Mouse (Mus musculus): ENCODE measurements around the gene Krtap19-5.

Gene Krtap19-5

DNA sequence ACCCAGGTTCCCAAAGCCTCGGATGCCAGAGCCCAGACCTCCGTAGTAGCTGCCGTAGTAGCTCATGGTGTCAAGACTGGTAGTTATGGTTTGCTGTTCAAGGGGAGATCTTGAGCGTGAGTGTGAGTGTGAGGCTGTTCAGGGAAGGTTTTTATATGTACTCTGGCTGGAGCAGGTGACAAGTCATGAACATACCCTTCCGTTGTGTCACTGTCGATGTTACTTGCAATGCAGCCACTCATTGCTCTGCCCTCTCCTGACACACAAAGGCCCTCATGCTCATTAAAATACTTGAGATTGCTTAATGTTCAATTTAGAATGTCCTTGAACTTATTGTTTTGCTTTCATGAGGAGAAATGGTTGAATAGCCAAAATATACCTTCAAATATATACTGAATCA, at the start of gene Krtap19-5:
Gene Krtap19-5 (minus strand): TSS at position 101 of the 400 bp plus-strand sequence.
- no peak for DNase-seq (ENCODE audit: low read depth, low spot score)
- H3K36me3 ChIP-seq (ENCODE audit: control insufficient read depth, insufficient read depth, low read length, poor library complexity, severe bottlenecking): no peaks in the 10 kb centered on the region
- H3K27me3 ChIP-seq (ENCODE audit: control insufficient read depth, insufficient read depth, low read length, poor library complexity, severe bottlenecking): no peaks in the 10 kb centered on the region

DNA sequence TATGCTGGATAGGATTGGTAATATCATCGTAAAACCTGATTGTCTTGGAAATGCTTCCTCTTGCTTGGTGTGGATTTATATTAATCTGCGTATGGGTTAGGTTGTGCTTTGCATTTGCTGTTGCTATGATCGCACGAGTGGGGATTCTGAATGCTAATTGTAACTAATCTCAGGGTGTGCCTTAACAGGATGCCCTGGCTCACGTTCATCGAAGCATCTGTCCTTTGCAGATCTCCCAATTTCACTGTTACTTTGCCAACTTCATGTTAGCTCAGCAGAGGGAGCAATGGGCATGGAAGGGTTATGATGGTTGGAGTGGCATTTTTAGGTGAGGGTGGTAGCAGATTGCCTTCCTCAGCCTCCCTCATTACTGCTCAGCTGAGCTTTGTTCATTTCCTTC, 44.8 kb upstream of the Krtap19-5 start:
- DNase-seq (ENCODE audit: low read depth, low spot score): no peak
- H3K27me3 ChIP-seq (ENCODE audit: control insufficient read depth, insufficient read depth, low read length, poor library complexity, severe bottlenecking): no peaks in the 10 kb centered on the region
- no peaks in the 10 kb centered on the region for H3K36me3 ChIP-seq (ENCODE audit: control insufficient read depth, insufficient read depth, low read length, poor library complexity, severe bottlenecking)

DNA sequence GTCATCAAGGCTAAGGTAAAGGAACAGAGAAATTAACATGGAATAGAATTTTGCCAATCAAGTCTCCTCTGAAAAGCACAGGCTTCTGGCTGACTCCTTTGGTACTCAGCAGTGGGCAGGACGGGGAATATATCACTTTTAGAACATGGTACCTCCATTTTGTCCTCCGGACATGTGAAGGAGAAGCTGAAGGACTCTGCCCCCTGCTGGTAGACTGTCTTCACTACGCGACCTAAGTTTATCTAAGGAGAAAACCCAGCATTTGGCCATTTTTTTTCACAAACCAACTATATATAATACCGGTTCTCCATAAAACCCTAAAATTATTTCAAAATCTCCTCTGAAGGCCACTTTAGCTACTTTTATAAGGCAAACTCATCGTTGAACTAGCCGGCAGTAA, 42.0 kb upstream of the Krtap19-5 start:
- DNase-seq (ENCODE audit: low read depth, low spot score): peak; percentile 1
- Histone ChIP-seq H3K36me3 (ENCODE audit: control insufficient read depth, insufficient read depth, low read length, poor library complexity, severe bottlenecking) (no peaks in the 10 kb centered on the region), H3K27me3 (ENCODE audit: control insufficient read depth, insufficient read depth, low read length, poor library complexity, severe bottlenecking) (no peaks in the 10 kb centered on the region)

DNA sequence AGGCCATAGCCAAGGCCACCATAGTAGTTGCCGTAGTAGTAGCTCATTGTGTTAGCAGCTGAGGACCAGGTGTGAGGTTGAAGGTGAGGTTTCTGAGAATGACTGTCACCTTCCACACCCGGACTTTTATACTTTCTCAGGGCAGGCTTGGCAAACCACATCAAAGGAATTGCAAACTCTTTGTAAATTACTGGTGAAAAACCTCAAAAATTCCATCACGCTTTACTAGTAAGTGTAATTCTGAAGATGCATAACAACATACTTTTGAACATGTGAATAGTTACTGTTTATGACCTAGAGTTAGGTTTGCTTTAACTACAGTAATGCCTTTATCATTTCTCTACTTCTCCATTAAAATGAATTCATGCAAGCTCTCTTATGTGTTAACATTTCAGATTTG, 35.9 kb upstream of the Krtap19-5 start, which contains the start of gene Krtap19-9b:
Gene Krtap19-9b (minus strand): TSS at position 101 of the 400 bp plus-strand sequence.
- Histone ChIP-seq H3K36me3 (ENCODE audit: control insufficient read depth, insufficient read depth, low read length, poor library complexity, severe bottlenecking) (no peaks in the 10 kb centered on the region), H3K27me3 (ENCODE audit: control insufficient read depth, insufficient read depth, low read length, poor library complexity, severe bottlenecking) (no peaks in the 10 kb centered on the region)
- no peak for DNase-seq (ENCODE audit: low read depth, low spot score)

DNA sequence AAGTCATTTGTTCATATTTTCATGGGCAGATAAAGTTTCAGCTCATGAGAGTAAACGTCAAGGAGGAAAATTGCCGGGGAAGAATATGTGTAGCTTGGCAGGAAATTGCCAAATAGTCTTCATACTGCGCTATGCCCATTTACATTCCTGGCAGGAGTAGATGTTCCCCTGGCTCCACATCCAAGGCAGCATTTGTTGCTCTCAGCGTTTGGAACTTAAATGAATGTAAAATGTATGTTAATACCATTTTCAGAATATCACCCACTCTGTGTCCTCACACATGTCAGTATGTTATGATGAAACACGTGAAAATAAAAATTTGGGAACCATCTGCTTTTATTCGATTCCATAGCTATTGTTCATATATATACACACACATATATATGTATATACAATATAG, 9.4 kb downstream of the Krtap19-5 start:
- DNase-seq (ENCODE audit: low read depth, low spot score): no peak
- Histone ChIP-seq H3K27me3 (ENCODE audit: control insufficient read depth, insufficient read depth, low read length, poor library complexity, severe bottlenecking) (no peaks in the 10 kb centered on the region), H3K36me3 (ENCODE audit: control insufficient read depth, insufficient read depth, low read length, poor library complexity, severe bottlenecking) (no peaks in the 10 kb centered on the region)

DNA sequence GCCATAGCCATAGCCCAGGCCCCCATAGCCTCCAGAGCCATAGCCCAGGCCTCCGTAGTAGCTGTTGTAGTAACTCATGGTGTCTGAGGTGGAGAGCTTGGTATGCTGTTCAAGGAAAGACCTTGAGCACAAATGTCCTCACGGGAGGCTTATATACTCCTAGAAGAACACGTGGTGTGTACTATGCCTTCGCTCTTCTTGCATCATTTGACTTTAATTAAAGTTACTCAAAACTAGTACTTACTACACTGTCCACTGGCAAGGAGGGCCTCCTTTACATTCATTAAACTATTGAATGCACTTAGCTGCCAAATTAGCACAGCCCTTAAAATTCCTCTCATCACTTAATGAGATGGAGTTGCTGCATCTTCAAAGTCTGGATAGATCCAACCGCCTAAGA, 11.3 kb downstream of the Krtap19-5 start, which contains the start of gene Krtap19-4:
Gene Krtap19-4 (minus strand): TSS at position 101 of the 400 bp plus-strand sequence.
- DNase-seq (ENCODE audit: low read depth, low spot score): no peak
- no peaks in the 10 kb centered on the region for H3K36me3 ChIP-seq (ENCODE audit: control insufficient read depth, insufficient read depth, low read length, poor library complexity, severe bottlenecking)
- H3K27me3 ChIP-seq (ENCODE audit: control insufficient read depth, insufficient read depth, low read length, poor library complexity, severe bottlenecking): no peaks in the 10 kb centered on the region

DNA sequence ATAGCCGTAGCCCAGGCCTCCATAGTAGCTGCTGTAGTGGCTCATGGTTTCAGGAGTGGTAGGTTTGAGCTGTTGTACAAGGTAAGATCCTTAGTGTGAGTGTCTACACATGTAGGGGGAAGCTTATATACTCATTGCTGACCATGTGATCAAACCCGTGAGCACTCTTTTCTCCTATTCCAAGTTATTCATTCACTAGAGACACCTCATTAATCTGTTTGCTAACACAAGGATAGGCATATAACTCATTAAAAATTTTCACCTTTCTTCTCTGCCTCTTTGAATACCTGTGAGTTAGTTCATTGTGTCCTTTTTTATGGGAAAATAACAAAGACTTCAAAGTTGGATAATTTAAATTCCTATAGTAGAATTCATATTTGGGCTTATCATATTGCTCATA, 18.3 kb downstream of the Krtap19-5 start, which contains the start of gene Krtap19-3:
Gene Krtap19-3 (minus strand): TSS at position 101 of the 400 bp plus-strand sequence.
- no peak for DNase-seq (ENCODE audit: low read depth, low spot score)
- Histone ChIP-seq H3K36me3 (ENCODE audit: control insufficient read depth, insufficient read depth, low read length, poor library complexity, severe bottlenecking) (no peaks in the 10 kb centered on the region), H3K27me3 (ENCODE audit: control insufficient read depth, insufficient read depth, low read length, poor library complexity, severe bottlenecking) (no peaks in the 10 kb centered on the region)

DNA sequence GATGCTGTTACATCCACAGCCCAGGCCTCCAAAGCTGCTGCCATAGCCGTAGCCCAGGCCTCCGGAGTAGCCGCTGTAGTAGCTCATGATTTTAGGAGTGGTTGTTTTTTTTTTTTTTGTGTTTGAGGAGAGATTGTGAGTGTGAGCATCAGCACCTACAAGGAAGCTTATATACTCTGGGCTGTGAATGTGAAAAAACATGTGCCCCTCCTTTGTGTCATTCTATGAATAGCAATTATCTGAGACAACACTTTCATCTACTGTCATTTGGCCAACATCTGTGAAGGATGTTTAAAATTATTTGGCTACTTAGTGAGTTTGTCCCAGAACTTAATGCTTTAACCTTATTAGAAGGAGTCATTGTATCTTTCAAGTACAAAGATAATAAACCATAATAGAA, 22.1 kb downstream of the Krtap19-5 start, which contains the start of gene Krtap19-2:
Gene Krtap19-2 (minus strand): TSS at position 101 of the 400 bp plus-strand sequence.
- Histone ChIP-seq H3K27me3 (ENCODE audit: control insufficient read depth, insufficient read depth, low read length, poor library complexity, severe bottlenecking) (no peaks in the 10 kb centered on the region), H3K36me3 (ENCODE audit: control insufficient read depth, insufficient read depth, low read length, poor library complexity, severe bottlenecking) (no peaks in the 10 kb centered on the region)
- DNase-seq (ENCODE audit: low read depth, low spot score): no peak

DNA sequence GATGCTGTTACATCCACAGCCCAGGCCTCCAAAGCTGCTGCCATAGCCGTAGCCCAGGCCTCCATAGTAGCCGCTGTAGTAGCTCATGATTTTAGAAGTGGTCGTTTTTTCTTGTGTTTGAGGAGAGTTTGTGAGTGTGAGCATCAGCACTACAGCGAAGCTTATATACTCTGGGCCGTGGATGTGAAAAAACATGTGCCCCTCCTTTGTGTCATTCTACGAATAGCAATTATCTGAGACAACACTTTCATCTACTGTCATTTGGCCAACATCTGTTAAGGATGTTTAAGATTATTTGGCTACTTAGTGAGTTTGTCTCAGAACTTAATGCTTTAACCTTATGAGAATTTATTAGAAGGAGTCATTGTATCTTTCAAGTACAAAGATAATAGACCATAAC, 26.9 kb downstream of the Krtap19-5 start, which contains the start of gene Krtap19-1:
Gene Krtap19-1 (minus strand): TSS at position 101 of the 400 bp plus-strand sequence.
- H3K36me3 ChIP-seq (ENCODE audit: control insufficient read depth, insufficient read depth, low read length, poor library complexity, severe bottlenecking): no peaks in the 10 kb centered on the region
- H3K27me3 ChIP-seq (ENCODE audit: control insufficient read depth, insufficient read depth, low read length, poor library complexity, severe bottlenecking): no peaks in the 10 kb centered on the region
- DNase-seq (ENCODE audit: low read depth, low spot score): no peak

DNA sequence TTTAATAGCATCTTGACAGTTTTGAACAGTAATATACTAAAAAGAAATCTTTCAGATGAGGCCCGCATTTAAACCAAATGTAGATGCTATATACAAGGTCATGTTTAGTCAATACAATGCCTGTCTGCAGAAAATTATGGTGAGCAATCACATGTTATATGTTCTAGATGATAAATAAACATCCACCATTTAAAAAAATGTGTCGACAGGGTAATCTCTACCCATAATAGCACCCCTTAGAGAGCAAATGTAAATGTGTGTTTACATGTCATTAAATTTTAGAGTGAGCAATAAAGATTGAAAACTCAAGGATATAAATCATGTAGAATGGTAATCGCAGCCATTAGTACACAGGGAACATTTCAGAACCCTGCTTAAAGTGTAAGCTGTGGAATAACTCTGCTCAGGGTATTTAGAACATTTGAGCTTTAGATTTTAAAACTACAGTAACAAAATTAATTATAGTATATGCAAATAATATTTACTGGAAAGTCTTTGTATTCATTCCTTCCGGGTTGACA, 31.3 kb downstream of the Krtap19-5 start:
- H3K36me3 ChIP-seq (ENCODE audit: control insufficient read depth, insufficient read depth, low read length, poor library complexity, severe bottlenecking): no peaks in the 10 kb centered on the region
- no peaks in the 10 kb centered on the region for H3K27me3 ChIP-seq (ENCODE audit: control insufficient read depth, insufficient read depth, low read length, poor library complexity, severe bottlenecking)
- DNase-seq (ENCODE audit: low read depth, low spot score): no peak

DNA sequence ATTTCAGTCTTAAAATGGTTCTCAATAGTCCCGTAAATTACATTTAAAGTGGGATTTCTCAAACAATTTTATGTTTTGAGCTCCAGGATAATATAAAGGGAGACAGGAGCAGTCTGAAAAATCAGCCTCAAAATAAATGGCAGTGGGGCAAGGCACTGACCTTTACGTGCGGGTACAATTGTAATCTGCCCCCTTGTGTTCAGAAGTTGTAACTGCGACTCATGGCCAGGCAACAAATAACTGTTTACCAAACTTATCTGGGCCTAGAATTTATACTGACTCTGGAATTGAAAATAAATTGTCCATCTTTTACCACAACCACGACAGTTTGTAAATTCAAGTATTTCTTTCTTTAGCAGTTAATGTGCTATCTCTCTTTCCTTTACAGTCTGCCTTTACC, 44.8 kb downstream of the Krtap19-5 start:
- H3K36me3 ChIP-seq (ENCODE audit: control insufficient read depth, insufficient read depth, low read length, poor library complexity, severe bottlenecking): no peaks in the 10 kb centered on the region
- H3K27me3 ChIP-seq (ENCODE audit: control insufficient read depth, insufficient read depth, low read length, poor library complexity, severe bottlenecking): no peaks in the 10 kb centered on the region
- DNase-seq (ENCODE audit: low read depth, low spot score): peak; percentile 20

DNA sequence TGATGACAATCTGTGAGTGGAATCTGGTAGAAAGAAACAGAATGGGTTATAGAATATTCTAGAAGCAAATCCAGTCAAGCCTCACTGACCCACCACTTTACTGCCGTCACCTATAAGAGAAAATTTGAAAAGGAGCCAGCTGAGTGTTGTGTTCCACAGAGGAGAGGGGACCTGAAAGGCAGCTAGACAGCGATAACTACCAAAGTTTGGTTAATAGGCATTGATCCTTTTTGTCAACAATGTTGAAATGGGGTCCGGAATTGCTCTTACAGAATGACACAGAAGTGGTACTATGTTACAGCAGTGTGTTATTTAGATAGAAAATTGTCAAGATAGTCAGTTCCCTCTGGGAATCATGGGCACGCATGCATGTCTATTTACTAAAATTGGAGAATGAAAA, 47.7 kb downstream of the Krtap19-5 start:
- no peaks in the 10 kb centered on the region for H3K36me3 ChIP-seq (ENCODE audit: control insufficient read depth, insufficient read depth, low read length, poor library complexity, severe bottlenecking)
- H3K27me3 ChIP-seq (ENCODE audit: control insufficient read depth, insufficient read depth, low read length, poor library complexity, severe bottlenecking): no peaks in the 10 kb centered on the region
- DNase-seq (ENCODE audit: low read depth, low spot score): no peak

DNA sequence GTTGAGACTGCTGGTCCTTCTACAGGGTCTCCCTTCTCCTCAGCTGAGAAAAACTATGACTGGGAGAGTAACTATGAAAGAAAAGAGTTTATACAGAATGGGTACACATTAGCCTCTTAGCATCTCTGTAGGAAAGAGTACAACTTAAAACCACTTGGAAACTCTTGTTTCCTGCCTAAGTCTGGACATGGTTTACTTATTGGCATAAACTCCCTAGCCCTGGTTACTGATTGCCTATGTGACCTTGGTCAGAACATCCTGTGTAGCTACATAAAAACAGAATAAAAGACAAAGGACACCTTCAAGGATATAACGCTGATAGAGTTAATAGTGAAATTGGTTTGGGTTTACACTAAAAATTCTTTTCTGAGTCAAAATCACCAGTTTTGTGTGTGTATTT, 48.9 kb downstream of the Krtap19-5 start:
- H3K27me3 ChIP-seq (ENCODE audit: control insufficient read depth, insufficient read depth, low read length, poor library complexity, severe bottlenecking): no peaks in the 10 kb centered on the region
- no peak for DNase-seq (ENCODE audit: low read depth, low spot score)
- no peaks in the 10 kb centered on the region for H3K36me3 ChIP-seq (ENCODE audit: control insufficient read depth, insufficient read depth, low read length, poor library complexity, severe bottlenecking)

Measured in splenic B cell, adult 2 months (primary cell).